In genomic region chr11:18876886-18877625, GRCm38 (mm10) we compare ENCODE assay signal across 8 mouse cellular contexts.
DNase-seq lines count a peak whose midpoint lies in the region; ATAC-seq lines count a peak whose summit lies in the region.

No protein-coding gene starts in this region.

- peak overlapping the region; percentile 89 for H3K27ac ChIP-seq in embryonic facial prominence, embryonic 10.5 days (replicated peaks)
- peak overlapping the region; percentile 95 for H3K27ac ChIP-seq in hindbrain, embryonic 12.5 days

- DNase-seq in left cerebral cortex, postnatal 4 days: peak; percentile 65
- DNase-seq in left cerebral cortex, adult 8-10 months (ENCODE audit: low spot score in 2 of 2): no peak
- DNase-seq in ZHBTc4 (ENCODE audit: low read depth, low spot score): peak; percentile 55
- DNase-seq in embryonic facial prominence, embryonic 10.5 days (ENCODE audit: low spot score): peak; percentile 75
- DNase-seq in liver: peak; percentile 20
- DNase-seq in neural tube, embryonic 10.5 days (ENCODE audit: extremely low spot score, low spot score): peak; percentile 74
- no peak for DNase-seq in gastrocnemius, postnatal 36 days

- peaks cover 58% of the 10 kb centered on the region for H3K4me1 ChIP-seq in embryonic facial prominence, embryonic 10.5 days
- peaks cover 65% of the 10 kb centered on the region for H3K4me1 ChIP-seq in hindbrain, embryonic 12.5 days

- peak overlapping the region; percentile 82 for H3K4me2 ChIP-seq in hindbrain, embryonic 12.5 days (replicated peaks)

- H3K36me3 ChIP-seq in embryonic facial prominence, embryonic 10.5 days (replicated peaks): 0 out of 2 replicates have a peak, but pooled peaks cover 5% of the 10 kb centered on the region
- H3K36me3 ChIP-seq in hindbrain, embryonic 12.5 days: no peaks in the 10 kb centered on the region

- H3K27me3 ChIP-seq in embryonic facial prominence, embryonic 10.5 days (replicated peaks; ENCODE audit: low read depth, poor library complexity, severe bottlenecking): peaks cover 49% of the 10 kb centered on the region
- H3K27me3 ChIP-seq in hindbrain, embryonic 12.5 days: no peaks in the 10 kb centered on the region; the same call in 1 of the 2 replicates

- intact Hi-C loops in left cerebral cortex, postnatal 4 days (cut with DNase I): loop anchor here (5.0 to 10.0 kb wide), 6 partner anchors 722 to 1592 kb away; no protein-coding TSS in a partner anchor
- intact Hi-C loops in gastrocnemius, postnatal 36 days (cut with DNase I): loop anchor here (2.0 to 10.0 kb wide), 4 partner anchors 144 to 1038 kb away; no protein-coding TSS in a partner anchor

- H3K9me3 ChIP-seq in embryonic facial prominence, embryonic 10.5 days: no peaks in the 10 kb centered on the region
- H3K9me3 ChIP-seq in hindbrain, embryonic 12.5 days (replicated peaks): no peaks in the 10 kb centered on the region

- 1% methylated on average over 40 of the region's 40 CpGs for WGBS in embryonic facial prominence, embryonic 10.5 days
- under 1% methylated on average over 40 of the region's 40 CpGs for WGBS in hindbrain, embryonic 12.5 days

- H3K9ac ChIP-seq in hindbrain, embryonic 12.5 days: peak overlapping the region; percentile 67

- peak; percentile 38 for ATAC-seq in hindbrain, embryonic 12.5 days (ENCODE audit: low FRiP score)

- H3K4me3 ChIP-seq in embryonic facial prominence, embryonic 10.5 days: peak overlapping the region; percentile 60
- peak overlapping the region; percentile 39 for H3K4me3 ChIP-seq in hindbrain, embryonic 12.5 days

Comparison
In these comparisons a context has a peak if more than half of its experiments do, and no peak if none do; other contexts are left out.
1. DNase-seq: peak in left cerebral cortex, postnatal 4 days (single experiment), ZHBTc4 (single experiment), embryonic facial prominence, embryonic 10.5 days (single experiment), liver (single experiment) and neural tube, embryonic 10.5 days (single experiment); none in left cerebral cortex, adult 8-10 months (0 of 2) and gastrocnemius, postnatal 36 days (0 of 2).